ENCODE assay signal across 13 mouse cellular contexts in genomic region chr2:165106585-165106984, GRCm38 (mm10). TPM values are rescaled to one million over a fixed set of nuclear protein-coding genes. Genes with fewer than 3 reads are reported as not detected.
DNase-seq lines count a peak whose midpoint lies in the region; ATAC-seq lines count a peak whose summit lies in the region.
"Had no signal": no experiment of that assay in that cellular context is flagged by ENCODE, and none has a peak within 500 bp of the region (broad histone marks: within the 10 kb centered on the region; RNA-seq: fewer than 3 reads in every experiment).

No protein-coding gene starts in this region.

- ATAC-seq in embryonic facial prominence, embryonic 14.5 days (ENCODE audit: low read depth), result 0 out of 2 replicates have a peak, but pooled peaks have one; percentile 22
- no peak for ATAC-seq in hindbrain, embryonic 14.5 days (ENCODE audit: low FRiP score)
- ATAC-seq in neural tube, embryonic 15.5 days (ENCODE audit: low FRiP score), result peak; percentile 42; the same call in 1 of the 2 replicates
- ATAC-seq: liver, postnatal 0 days had no signal

- H3K9ac ChIP-seq in embryonic facial prominence, embryonic 14.5 days (ENCODE audit: low read depth, low read length), result no peak overlapping the region
- H3K9ac ChIP-seq in hindbrain, embryonic 14.5 days, result peak overlapping the region; percentile 24; the same call in 1 of the 2 replicates
- no peak overlapping the region for H3K9ac ChIP-seq in neural tube, embryonic 15.5 days (replicated peaks)
- H3K9ac ChIP-seq: liver, postnatal 0 days had no signal

- H3K9me3 ChIP-seq in embryonic facial prominence, embryonic 14.5 days (ENCODE audit: control insufficient read depth, low read length), result no peaks in the 10 kb centered on the region
- no peaks in the 10 kb centered on the region for H3K9me3 ChIP-seq in hindbrain, embryonic 14.5 days (ENCODE audit: control insufficient read depth, low read length)
- H3K9me3 ChIP-seq in neural tube, embryonic 15.5 days (replicated peaks), result no peaks in the 10 kb centered on the region

- no peak overlapping the region for H3K27ac ChIP-seq in embryonic facial prominence, embryonic 14.5 days (replicated peaks; ENCODE audit: low read depth, low read length)
- H3K27ac ChIP-seq in hindbrain, embryonic 14.5 days, result 0 out of 2 replicates have a peak overlapping the region, but pooled peaks have one; percentile 16
- no peak overlapping the region for H3K27ac ChIP-seq in neural tube, embryonic 15.5 days (replicated peaks)

- H3K4me3 ChIP-seq in embryonic facial prominence, embryonic 14.5 days (ENCODE audit: low read depth, low read length), result no peak overlapping the region
- no peak overlapping the region for H3K4me3 ChIP-seq in hindbrain, embryonic 14.5 days (replicated peaks; ENCODE audit: low read length)
- H3K4me3 ChIP-seq in neural tube, embryonic 15.5 days (replicated peaks), result no peak overlapping the region

- H3K4me2 ChIP-seq in embryonic facial prominence, embryonic 14.5 days (ENCODE audit: low read depth, low read length), result no peak overlapping the region
- H3K4me2 ChIP-seq in hindbrain, embryonic 14.5 days (replicated peaks), result 0 out of 2 replicates have a peak overlapping the region, but pooled peaks have one; percentile 10
- peak overlapping the region; percentile 8; the same call in 1 of the 2 replicates for H3K4me2 ChIP-seq in neural tube, embryonic 15.5 days

- peak; percentile 34 to 56 for DNase-seq in kidney, postnatal 4 days
- no peak for DNase-seq in kidney, adult 11 months
- no peak for DNase-seq in embryonic facial prominence, embryonic 14.5 days (ENCODE audit: low spot score)
- no peak for DNase-seq in hindbrain, embryonic 14.5 days (ENCODE audit: low spot score)
- DNase-seq in ovary, postnatal 36 days (ENCODE audit: low spot score), result no peak
- DNase-seq in frontal cortex, postnatal 25 days (ENCODE audit: low spot score in 2 of 2), result no peak
- DNase-seq: gastrocnemius, postnatal 36 days; liver, postnatal 0 days; thymus, postnatal 36 days had no signal

- whole genome bisulfite sequencing in embryonic facial prominence, embryonic 14.5 days, result 21% methylated on average over 14 of the region's 18 CpGs
- WGBS in hindbrain, embryonic 14.5 days, result 13% methylated on average over 18 of the region's 18 CpGs
- WGBS in neural tube, embryonic 15.5 days, result 16% methylated on average over 18 of the region's 18 CpGs

- H3K27me3 ChIP-seq in embryonic facial prominence, embryonic 14.5 days (replicated peaks; ENCODE audit: control insufficient read depth, insufficient read depth, low read length), result peaks cover 73% of the 10 kb centered on the region
- peaks cover 34% of the 10 kb centered on the region for H3K27me3 ChIP-seq in hindbrain, embryonic 14.5 days (ENCODE audit: control insufficient read depth, insufficient read depth, low read length)
- peaks cover 59% of the 10 kb centered on the region for H3K27me3 ChIP-seq in neural tube, embryonic 15.5 days (replicated peaks)

- H3K36me3 ChIP-seq in embryonic facial prominence, embryonic 14.5 days (ENCODE audit: control insufficient read depth, insufficient read depth, low read length), result no peaks in the 10 kb centered on the region
- no peaks in the 10 kb centered on the region for H3K36me3 ChIP-seq in hindbrain, embryonic 14.5 days (replicated peaks; ENCODE audit: control insufficient read depth, insufficient read depth)
- no peaks in the 10 kb centered on the region for H3K36me3 ChIP-seq in neural tube, embryonic 15.5 days

- H3K4me1 ChIP-seq in embryonic facial prominence, embryonic 14.5 days (ENCODE audit: control insufficient read depth, insufficient read depth, low read length), result no peaks in the 10 kb centered on the region
- peaks cover 14% of the 10 kb centered on the region for H3K4me1 ChIP-seq in hindbrain, embryonic 14.5 days (replicated peaks; ENCODE audit: control insufficient read depth, insufficient read depth, low read length)
- H3K4me1 ChIP-seq in neural tube, embryonic 15.5 days, result peaks cover 24% of the 10 kb centered on the region

RNA-seq across cellular contexts. Expression of gene 1700025C18Rik, which starts 16.0 kb away (rescaled TPM):
- polyA plus RNA-seq in embryonic facial prominence, embryonic 14.5 days (2014; fragmentation: Nextera tagmentation; extraction: Ambion mirVana), result not detected in 2 replicates
- polyA plus RNA-seq in hindbrain, embryonic 14.5 days (2014; fragmentation: Nextera tagmentation; extraction: Ambion mirVana), result not detected in 2 replicates
- polyA plus RNA-seq in neural tube, embryonic 15.5 days (2015; fragmentation: Nextera tagmentation; extraction: Ambion mirVana), result not detected in 2 replicates
- polyA plus RNA-seq: heart, postnatal 0 days; limb, embryonic 11.5 days; liver, postnatal 0 days; spleen, adult 2 months had no signal

RNA-seq across cellular contexts. Expression of gene Cd40, which starts 51.2 kb away (rescaled TPM):
- polyA plus RNA-seq in embryonic facial prominence, embryonic 14.5 days (2014; fragmentation: Nextera tagmentation; extraction: Ambion mirVana), result 4.2 and 6.4 TPM in 2 replicates
- 6.3 and 8.3 TPM in 2 replicates for polyA plus RNA-seq in hindbrain, embryonic 14.5 days (2014; fragmentation: Nextera tagmentation; extraction: Ambion mirVana)
- polyA plus RNA-seq in neural tube, embryonic 15.5 days (2015; fragmentation: Nextera tagmentation; extraction: Ambion mirVana), result 6.9 and 11.0 TPM in 2 replicates

Comparison
In these comparisons a context has a peak if more than half of its experiments do, and no peak if none do; other contexts are left out.
1. DNase-seq: peak in kidney, postnatal 4 days (2 of 2); none in kidney, adult 11 months (single experiment), embryonic facial prominence, embryonic 14.5 days (single experiment), hindbrain, embryonic 14.5 days (single experiment), ovary, postnatal 36 days (single experiment) and frontal cortex, postnatal 25 days (0 of 2).